Comparison of ENCODE assay signal across 26 mouse cellular contexts in genomic region chr12:90724644-90725043, GRCm38 (mm10). TPM values are rescaled to one million over a fixed set of nuclear protein-coding genes. Genes with fewer than 3 reads are reported as not detected.
DNase-seq lines count a peak whose midpoint lies in the region; ATAC-seq and TF ChIP-seq lines count a peak whose summit lies in the region.
"Had no signal": no experiment of that assay in that cellular context is flagged by ENCODE, and none has a peak within 500 bp of the region (broad histone marks: within the 10 kb centered on the region; RNA-seq: fewer than 3 reads in every experiment).

No protein-coding gene starts in this region.

- dilution Hi-C loops in CH12.LX (cut with MboI; ENCODE audit: extremely low pct_ligation_motif_present, extremely low pct_unique_long_range_greater_than_20kb, low sequenced_read_pairs): no loop called here

- in situ Hi-C loops in CH12.LX (cut with MboI; ENCODE audit: low pct_ligation_motif_present, low pct_unique_long_range_greater_than_20kb, low sequenced_read_pairs): loop anchor here (25.0 kb wide), 2 partner anchors 162 to 363 kb away; no protein-coding TSS in a partner anchor

- TF ChIP-seq POLR2A in CH12.LX (IDR thresholded peaks at IDR 0.05; ENCODE audit: low read depth, low read length): peak; percentile 50

- TF ChIP-seq RAD21 in CH12.LX (IDR thresholded peaks at IDR 0.05; ENCODE audit: low read depth, low read length): no peak

- ATAC-seq in kidney, embryonic 16.5 days (ENCODE audit: low FRiP score, low TSS enrichment): peak; percentile 27; the same call in 1 of the 2 replicates
- peak; percentile 93 for ATAC-seq in megakaryocyte progenitor cell, adult 5-6 weeks (replicated peaks; ENCODE audit: poor library complexity)
- no peak for ATAC-seq in megakaryocyte-erythroid progenitor cell, adult 5-6 weeks (replicated peaks; ENCODE audit: low FRiP score, low TSS enrichment, poor library complexity, severe bottlenecking)
- ATAC-seq: forebrain, embryonic 15.5 days; hindbrain, embryonic 16.5 days; intestine, embryonic 15.5 days; midbrain, embryonic 15.5 days had no signal

- H3K9ac ChIP-seq in kidney, embryonic 16.5 days (replicated peaks; ENCODE audit: low read length): no peak overlapping the region
- peak overlapping the region; percentile 13; the same call in 1 of the 2 replicates for H3K9ac ChIP-seq in CH12.LX (ENCODE audit: insufficient read depth, low read depth)
- H3K9ac ChIP-seq: forebrain, embryonic 15.5 days; heart, embryonic 12.5 days; intestine, embryonic 15.5 days; midbrain, embryonic 15.5 days; neural tube, embryonic 13.5 days had no signal

- WGBS in kidney, embryonic 16.5 days: 73% methylated on average over 11 of the region's 11 CpGs

- no peaks in the 10 kb centered on the region for H3K9me3 ChIP-seq in kidney, embryonic 16.5 days (ENCODE audit: low read length)
- H3K9me3 ChIP-seq in CH12.LX (replicated peaks; ENCODE audit: low read length): no peaks in the 10 kb centered on the region
- H3K9me3 ChIP-seq: embryonic facial prominence, embryonic 10.5 days; forebrain, embryonic 15.5 days; heart, embryonic 12.5 days; hindbrain, embryonic 10.5 days; intestine, embryonic 15.5 days; midbrain, embryonic 15.5 days; neural tube, embryonic 13.5 days had no signal

- H3K27me3 ChIP-seq in kidney, embryonic 16.5 days (ENCODE audit: insufficient read depth, low read length): no peaks in the 10 kb centered on the region
- H3K27me3 ChIP-seq in CH12.LX (replicated peaks): no peaks in the 10 kb centered on the region
- H3K27me3 ChIP-seq in splenic B cell, adult 2 months (ENCODE audit: control insufficient read depth, insufficient read depth, low read length, poor library complexity, severe bottlenecking): no peaks in the 10 kb centered on the region
- H3K27me3 ChIP-seq: forebrain, embryonic 15.5 days; heart, embryonic 12.5 days; intestine, embryonic 15.5 days; midbrain, embryonic 15.5 days; neural tube, embryonic 13.5 days had no signal

- no peaks in the 10 kb centered on the region for H3K36me3 ChIP-seq in kidney, embryonic 16.5 days (ENCODE audit: insufficient read depth, low read length)
- no peaks in the 10 kb centered on the region for H3K36me3 ChIP-seq in CH12.LX (replicated peaks in 1 of 2; ENCODE audit: control insufficient read depth in 1 of 2, insufficient read depth in 1 of 2, low read length in 1 of 2)
- no peaks in the 10 kb centered on the region for H3K36me3 ChIP-seq in splenic B cell, adult 2 months (ENCODE audit: control insufficient read depth, insufficient read depth, low read length, poor library complexity, severe bottlenecking)
- H3K36me3 ChIP-seq: embryonic facial prominence, embryonic 10.5 days; forebrain, embryonic 15.5 days; heart, embryonic 12.5 days; hindbrain, embryonic 10.5 days; intestine, embryonic 15.5 days; midbrain, embryonic 15.5 days; neural tube, embryonic 13.5 days had no signal

- H3K27ac ChIP-seq in kidney, embryonic 16.5 days (ENCODE audit: low read length): no peak overlapping the region
- no peak overlapping the region for H3K27ac ChIP-seq in CH12.LX (ENCODE audit: insufficient read depth, low read depth)
- H3K27ac ChIP-seq in left cerebral cortex, adult 2 months: no peak overlapping the region
- H3K27ac ChIP-seq: embryonic facial prominence, embryonic 10.5 days; forebrain, embryonic 15.5 days; hindbrain, embryonic 10.5 days; intestine, embryonic 15.5 days; midbrain, embryonic 15.5 days; neural tube, embryonic 13.5 days had no signal

- peak; percentile 63 for TF ChIP-seq EP300 in CH12.LX (IDR thresholded peaks at IDR 0.05; ENCODE audit: low read length)

- no peak for TF ChIP-seq CTCF in CH12.LX (conservative IDR thresholded peaks at IDR 0.05 in 1 of 2, IDR thresholded peaks at IDR 0.05 in 1 of 2; ENCODE audit: low read depth in 2 of 2, low read length in 2 of 2)
- no peak for TF ChIP-seq CTCF in left cerebral cortex, adult 2 months (IDR thresholded peaks at IDR 0.05)

- H3K4me3 ChIP-seq in kidney, embryonic 16.5 days (ENCODE audit: low read length): no peak overlapping the region
- H3K4me3 ChIP-seq in CH12.LX (replicated peaks in 1 of 3; ENCODE audit: low read depth in 2 of 3, low read length in 2 of 3, poor library complexity in 1 of 3): no peak overlapping the region
- no peak overlapping the region for H3K4me3 ChIP-seq in left cerebral cortex, adult 2 months
- H3K4me3 ChIP-seq: embryonic facial prominence, embryonic 10.5 days; forebrain, embryonic 15.5 days; heart, embryonic 12.5 days; hindbrain, embryonic 10.5 days; intestine, embryonic 15.5 days; midbrain, embryonic 15.5 days; myocyte; neural tube, embryonic 13.5 days had no signal

- H3K4me2 ChIP-seq in kidney, embryonic 16.5 days (replicated peaks; ENCODE audit: low read depth, low read length): no peak overlapping the region
- H3K4me2 ChIP-seq in CH12.LX (ENCODE audit: insufficient read depth, low read depth, poor library complexity, severe bottlenecking): peak overlapping the region; percentile 89
- H3K4me2 ChIP-seq: forebrain, embryonic 15.5 days; heart, embryonic 12.5 days; intestine, embryonic 15.5 days; midbrain, embryonic 15.5 days; neural tube, embryonic 13.5 days had no signal

- H3K4me1 ChIP-seq in kidney, embryonic 16.5 days (ENCODE audit: insufficient read depth, low read length): no peaks in the 10 kb centered on the region
- peaks cover 2 to 40% of the 10 kb centered on the region in 2 experiments; a peak in 2 of 4 replicates for H3K4me1 ChIP-seq in CH12.LX (ENCODE audit: control insufficient read depth in 1 of 2, insufficient read depth in 2 of 2)
- H3K4me1 ChIP-seq: embryonic facial prominence, embryonic 10.5 days; forebrain, embryonic 15.5 days; heart, embryonic 12.5 days; hindbrain, embryonic 10.5 days; intestine, embryonic 15.5 days; midbrain, embryonic 15.5 days; neural tube, embryonic 13.5 days had no signal

- H3K79me2 ChIP-seq in CH12.LX (replicated peaks; ENCODE audit: control insufficient read depth, extremely low read depth, insufficient read depth, poor library complexity, severe bottlenecking): no peaks in the 10 kb centered on the region

- intact Hi-C loops in left cerebral cortex, adult 2 months (cut with DNase I): no loop called here

- no peak for DNase-seq in kidney, postnatal 36 days
- DNase-seq in CH12.LX (ENCODE audit: extremely low read depth): peak; percentile 81
- DNase-seq in splenic B cell, adult 2 months (ENCODE audit: low read depth, low spot score): peak; percentile 46
- no peak for DNase-seq in layer of hippocampus, adult 8-10 months (ENCODE audit: low spot score in 2 of 2)
- DNase-seq in left cerebral cortex, adult 2 months (ENCODE audit: extremely low spot score in 1 of 2, low spot score in 2 of 2): no peak
- DNase-seq: cerebellum, adult 11 months; cerebellum, adult 9-11 months; gastrocnemius, postnatal 10 days; heart, adult 11 months; heart, postnatal 10 days; kidney, postnatal 10 days; lung, adult 2 months; thymus, postnatal 14 days had no signal

TF ChIP-seq in CH12.LX, 34 proteins besides CTCF, POLR2A, EP300 and RAD21:
- TF ChIP-seq MYC (IDR thresholded peaks at IDR 0.05; ENCODE audit: low read depth, low read length): peak; percentile 72; the same call in 1 of the 2 replicates
- peak; percentile 24; the same call in 1 of the 2 replicates for TF ChIP-seq HCFC1 (IDR thresholded peaks at IDR 0.05; ENCODE audit: low read depth, low read length)
- no peak for TF ChIP-seq USF1 (IDR thresholded peaks at IDR 0.05; ENCODE audit: low read depth, low read length)
- TF ChIP-seq NELFE (IDR thresholded peaks at IDR 0.05; ENCODE audit: low read depth, low read length): 0 out of 2 replicates have a peak, but pooled peaks have one; percentile 34
- 0 out of 2 replicates have a peak, but pooled peaks have one; percentile 52 for TF ChIP-seq TBP (conservative IDR thresholded peaks at IDR 0.05; ENCODE audit: low read depth, low read length)
- TF ChIP-seq PAX5 (IDR thresholded peaks at IDR 0.05; ENCODE audit: low read length): no peak
- 0 out of 2 replicates have a peak, but pooled peaks have one; percentile 39 for TF ChIP-seq TCF12 (IDR thresholded peaks at IDR 0.05; ENCODE audit: low read depth, low read length)
- TF ChIP-seq MAX (IDR thresholded peaks at IDR 0.05; ENCODE audit: low read length): peak; percentile 81
- no peak for TF ChIP-seq CHD1 (IDR thresholded peaks at IDR 0.05; ENCODE audit: low read depth, low read length)
- peak; percentile 49 for TF ChIP-seq ETS1 (conservative IDR thresholded peaks at IDR 0.05; ENCODE audit: low read depth, low read length)
- peak; percentile 56; the same call in 1 of the 2 replicates for TF ChIP-seq ELF1 (IDR thresholded peaks at IDR 0.05; ENCODE audit: low read depth, low read length)
- peak; percentile 25; the same call in 1 of the 2 replicates for TF ChIP-seq IRF4 (IDR thresholded peaks at IDR 0.05; ENCODE audit: low read depth, low read length)
- TF ChIP-seq BHLHE40 (IDR thresholded peaks at IDR 0.05; ENCODE audit: low read depth, low read length): peak; percentile 85
- TF ChIP-seq ZMIZ1 (IDR thresholded peaks at IDR 0.05; ENCODE audit: low read depth, low read length): 0 out of 2 replicates have a peak, but pooled peaks have one; percentile 33
TF ChIP-seq in CH12.LX: peak in this region for 11.

RNA-seq across cellular contexts. Expression of gene Dio2, which starts 13.6 kb away (rescaled TPM):
- 0.16 TPM in 1 of 2 replicates, not detected in the other for polyA plus RNA-seq in kidney, embryonic 16.5 days (2015; fragmentation: Nextera tagmentation; extraction: Ambion mirVana)
- total RNA-seq in CH12.LX (2012; rRNA removed) (not detected in 2 replicates), CH12.LX (2014; rRNA removed) (not detected in 2 replicates)
- polyA plus RNA-seq in CH12.LX (2012; ENCODE audit: insufficient read length, low read depth): not detected in 2 replicates
- total RNA-seq in megakaryocyte progenitor cell, adult 5-6 weeks (2015): 24.0 and 24.5 TPM in 2 replicates
- total RNA-seq in megakaryocyte progenitor cell, adult 5-6 weeks (2017): 29.4 and 30.0 TPM in 2 replicates
- total RNA-seq in layer of hippocampus, adult 8-10 months (2022): 10 to 100 TPM; 35.3 to 41.3 (median 38.9) TPM
- 10 to 100 TPM; 78.5 to 80.5 TPM for total RNA-seq in left cerebral cortex, adult 2 months (2021)
- 0.37 and 1.1 TPM in 2 replicates for total RNA-seq in megakaryocyte-erythroid progenitor cell, adult 5-6 weeks (2014; fragmentation: Nextera tagmentation)
- 2.1 and 2.2 TPM in 2 replicates for total RNA-seq in megakaryocyte-erythroid progenitor cell, adult 5-6 weeks (2017)
- polyA plus RNA-seq: liver, adult 2 months had no signal

Comparison
In these comparisons a context has a peak if more than half of its experiments do, and no peak if none do; other contexts are left out.
1. DNase-seq: peak in CH12.LX (single experiment) and splenic B cell, adult 2 months (single experiment); none in kidney, postnatal 36 days (0 of 2), layer of hippocampus, adult 8-10 months (0 of 2) and left cerebral cortex, adult 2 months (0 of 2).
2. RNA of gene Dio2, which starts 13.6 kb away (total RNA-seq): 78.5 to 80.5 TPM in left cerebral cortex, adult 2 months, 35.3 to 41.3 TPM in layer of hippocampus, adult 8-10 months and 24.0 to 30.0 TPM in megakaryocyte progenitor cell, adult 5-6 weeks; 0.37 to 2.2 TPM in megakaryocyte-erythroid progenitor cell, adult 5-6 weeks and not detected in CH12.LX; every median in the first group is over 4 times any median in the second.